Mouse (Mus musculus) liver (tissue): ENCODE measurements around the gene Lrrtm1.

ENCODE experiments used
- DNase-seq: peaks from one replicate; pipeline ENCODE4 v3.0.0-alpha.2; 2020; ENCODE audit warnings: mixed read lengths

The Lrrtm1 gene

DNA sequence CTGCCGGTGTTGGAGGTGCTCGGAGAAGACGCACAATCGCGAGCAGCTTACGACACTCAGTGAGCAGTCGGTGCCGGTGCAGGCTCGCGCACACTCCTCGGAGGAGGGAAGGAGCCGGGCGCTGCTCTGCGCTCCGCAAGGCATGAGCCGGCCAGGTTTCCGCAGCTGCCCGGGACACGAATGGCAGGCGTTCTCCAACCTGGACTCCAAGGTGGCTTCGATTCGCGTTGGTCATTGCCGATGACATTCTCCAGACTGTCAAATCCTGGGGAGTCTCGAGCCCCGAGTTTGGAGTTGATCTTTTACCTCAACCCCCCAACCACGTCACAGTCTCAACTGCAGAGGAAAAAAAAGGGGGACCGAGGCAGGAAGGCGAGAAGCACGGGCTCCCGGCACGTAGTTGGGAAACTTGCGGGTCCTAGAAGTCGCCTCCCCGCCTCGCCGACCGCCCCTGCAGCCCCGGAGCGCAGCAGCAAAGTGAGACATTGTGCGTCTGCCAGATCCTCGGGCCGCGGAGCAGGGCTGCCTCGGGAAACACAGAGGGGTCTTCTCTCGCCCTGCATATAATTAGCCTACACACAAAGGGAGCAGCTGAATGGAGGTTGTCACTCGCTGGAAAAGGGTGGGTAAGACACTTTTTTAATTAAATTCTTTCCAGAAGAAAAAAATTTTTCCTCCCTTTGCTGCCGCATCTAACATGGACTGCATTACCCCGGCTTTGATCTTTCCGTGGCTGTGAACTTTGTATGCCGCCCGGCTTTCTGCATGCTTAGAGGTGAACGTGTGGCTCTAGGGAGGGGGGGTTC lies at the start of gene Lrrtm1:
Gene Lrrtm1 (plus strand): TSS at position 89 of the 806 bp plus-strand sequence.
- DNase-seq, result peak; percentile 31

DNA sequence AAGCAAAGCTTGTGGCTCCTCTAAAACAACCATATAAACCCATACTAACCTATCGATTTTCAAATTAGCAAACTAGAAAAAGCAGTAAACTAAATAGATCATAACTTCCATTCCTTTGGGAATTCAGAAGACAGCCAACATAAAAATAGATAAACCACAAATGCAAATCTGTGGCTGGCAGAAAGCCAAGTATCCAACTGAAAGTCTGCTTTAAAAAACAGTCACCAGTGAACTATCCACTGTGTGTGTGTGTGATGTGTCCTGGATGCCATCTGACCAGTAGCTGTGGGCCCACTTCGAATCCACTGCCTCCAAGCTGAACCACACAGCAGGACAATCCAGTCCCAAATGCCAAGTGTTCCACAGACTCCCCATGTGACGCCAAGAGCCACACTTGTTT lies 45.8 kb upstream of the Lrrtm1 start:
- DNase-seq, result no peak

DNA sequence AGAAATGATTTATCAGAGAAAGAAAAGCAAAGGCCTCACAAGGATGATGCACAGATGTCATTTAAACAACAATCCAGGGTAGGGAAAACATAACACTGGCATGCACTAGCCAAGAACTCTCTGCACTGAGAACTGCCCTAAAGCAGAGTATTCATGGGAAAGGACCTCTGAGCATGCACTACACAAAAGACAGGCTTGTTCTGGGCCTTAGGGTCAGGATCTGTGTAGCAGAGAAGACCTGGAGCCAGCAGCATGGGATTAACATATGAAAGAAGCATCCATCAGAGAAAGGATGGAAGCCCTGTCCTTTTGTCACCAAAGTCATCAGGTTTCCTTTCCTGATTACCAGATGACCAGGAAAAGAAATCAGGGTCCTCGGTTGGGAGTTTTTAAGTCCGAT lies 43.1 kb upstream of the Lrrtm1 start:
- no peak for DNase-seq

DNA sequence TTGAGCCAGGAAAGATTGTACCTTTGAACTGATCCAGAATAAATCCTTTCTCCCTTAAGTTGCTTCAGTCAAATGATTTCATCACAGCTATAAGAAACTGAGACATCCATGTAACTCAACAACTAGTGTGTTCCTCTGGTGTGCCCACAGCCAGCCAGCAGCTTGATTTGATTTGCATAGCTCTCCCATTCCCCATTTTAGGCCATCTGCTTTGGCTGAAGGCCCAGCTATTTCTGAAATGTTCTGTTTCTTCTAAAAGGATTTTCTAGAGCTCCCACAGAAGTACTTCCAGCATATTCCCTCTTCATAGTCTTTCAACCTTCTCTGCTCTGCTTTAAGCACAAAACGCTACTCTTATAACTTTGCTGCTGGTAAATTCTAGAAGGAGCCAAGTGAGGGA lies 33.3 kb upstream of the Lrrtm1 start:
- DNase-seq, result no peak

DNA sequence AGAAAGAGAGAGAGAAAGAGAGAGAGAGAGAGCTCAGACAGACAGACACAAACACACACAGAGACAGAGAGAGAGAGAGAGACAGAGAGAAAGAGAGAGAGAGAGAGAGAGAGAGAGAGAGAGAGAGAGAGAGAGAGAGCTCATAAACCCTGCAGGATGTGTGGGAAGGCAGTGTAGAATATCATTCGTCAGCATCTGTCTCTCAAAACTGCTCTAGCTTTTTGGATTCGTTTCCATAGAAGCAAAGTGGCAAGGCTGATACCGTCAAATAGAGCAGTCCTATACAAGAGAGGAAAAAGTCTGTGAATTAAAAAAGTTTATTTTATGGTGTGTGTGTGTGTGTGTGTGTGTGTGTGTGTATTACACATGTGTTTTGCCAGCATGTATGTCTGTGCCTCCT lies 32.6 kb upstream of the Lrrtm1 start:
- DNase-seq, result no peak

DNA sequence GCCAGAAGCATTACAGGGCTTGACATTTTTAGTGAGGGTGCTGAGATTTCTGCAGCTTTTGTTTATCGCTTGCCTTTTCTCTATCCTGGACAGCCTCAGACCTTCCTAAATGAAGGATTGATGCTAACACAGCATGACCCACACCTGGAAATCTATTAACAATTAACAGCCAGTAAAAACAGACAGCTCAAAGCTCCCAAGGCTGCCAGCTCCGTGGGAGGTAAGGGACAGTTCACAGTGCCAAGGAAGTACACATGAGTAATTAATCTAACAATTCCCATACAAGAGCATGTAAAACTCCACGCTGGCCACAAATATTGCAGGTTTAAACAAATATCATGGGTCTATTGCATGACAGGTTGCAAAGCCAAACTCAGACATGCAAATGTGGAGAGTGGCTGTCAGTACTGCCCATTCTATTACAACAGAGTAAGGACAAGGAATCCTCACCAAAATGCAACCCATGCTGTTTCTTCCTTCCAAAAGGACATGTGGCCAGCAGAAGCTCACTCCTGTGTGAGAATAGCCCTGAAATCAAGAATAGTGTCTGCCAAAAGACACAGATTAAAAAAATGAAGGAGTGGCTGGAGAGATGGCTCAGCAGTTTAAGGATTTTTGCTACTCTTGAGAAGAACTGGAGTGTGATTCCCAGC lies 28.6 kb upstream of the Lrrtm1 start:
- DNase-seq, result no peak

DNA sequence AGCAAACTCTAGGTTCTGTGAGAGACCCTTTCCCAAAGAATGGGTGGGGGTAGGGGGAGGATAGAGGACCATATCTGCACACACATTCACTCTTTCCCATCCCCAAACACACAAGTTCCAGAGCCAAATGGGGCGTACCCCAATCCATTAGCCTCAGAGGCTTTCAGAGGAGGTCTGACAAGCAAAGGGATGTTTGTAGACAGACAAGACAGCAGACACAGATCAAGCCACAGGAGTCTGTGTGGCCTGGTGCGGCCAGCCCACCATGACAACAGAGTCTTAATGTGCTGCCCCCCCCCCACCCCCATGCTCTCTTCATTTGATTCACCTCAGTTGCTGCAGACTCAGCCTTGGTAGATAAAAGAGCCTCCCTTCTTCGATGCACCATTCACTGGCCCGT lies 27.2 kb upstream of the Lrrtm1 start:
- no peak for DNase-seq

DNA sequence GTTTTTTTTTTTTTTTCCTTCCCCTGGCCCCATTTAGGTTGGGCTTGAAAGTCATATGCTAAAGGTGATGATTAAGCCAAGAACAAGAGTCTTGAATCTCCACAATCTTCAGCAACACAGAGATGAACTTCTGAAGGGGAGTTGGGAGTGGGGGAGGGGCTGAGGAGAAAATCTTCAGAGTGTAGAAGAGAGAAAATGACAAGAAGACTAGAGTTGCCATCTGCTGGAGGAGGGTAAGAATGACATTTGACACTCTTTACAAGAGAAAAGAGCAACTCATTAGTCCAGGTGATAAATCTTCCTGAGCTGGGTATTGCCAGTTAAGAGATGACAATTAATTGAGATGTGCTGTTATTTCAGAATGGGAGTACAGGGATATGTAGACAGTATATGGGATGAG lies 23.6 kb upstream of the Lrrtm1 start:
- no peak for DNase-seq

DNA sequence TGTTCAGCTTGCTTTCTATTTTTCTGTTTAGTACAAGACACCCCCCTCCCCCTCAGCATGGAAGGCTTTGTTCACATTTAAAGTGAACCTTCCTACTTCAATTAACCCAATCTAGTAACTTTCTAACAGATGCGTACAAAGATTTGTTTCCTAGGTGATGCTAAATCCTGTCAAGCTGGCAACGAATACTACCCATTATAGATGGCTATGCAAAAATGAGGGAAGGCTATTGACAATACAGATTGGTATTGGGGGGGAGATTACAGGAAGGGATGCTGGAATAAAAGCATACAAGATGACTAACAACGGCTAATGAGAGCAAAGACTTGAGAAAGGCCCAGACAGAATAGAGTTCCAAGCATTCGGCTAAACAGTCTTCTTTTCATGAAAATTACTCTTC lies 21.7 kb upstream of the Lrrtm1 start:
- no peak for DNase-seq

DNA sequence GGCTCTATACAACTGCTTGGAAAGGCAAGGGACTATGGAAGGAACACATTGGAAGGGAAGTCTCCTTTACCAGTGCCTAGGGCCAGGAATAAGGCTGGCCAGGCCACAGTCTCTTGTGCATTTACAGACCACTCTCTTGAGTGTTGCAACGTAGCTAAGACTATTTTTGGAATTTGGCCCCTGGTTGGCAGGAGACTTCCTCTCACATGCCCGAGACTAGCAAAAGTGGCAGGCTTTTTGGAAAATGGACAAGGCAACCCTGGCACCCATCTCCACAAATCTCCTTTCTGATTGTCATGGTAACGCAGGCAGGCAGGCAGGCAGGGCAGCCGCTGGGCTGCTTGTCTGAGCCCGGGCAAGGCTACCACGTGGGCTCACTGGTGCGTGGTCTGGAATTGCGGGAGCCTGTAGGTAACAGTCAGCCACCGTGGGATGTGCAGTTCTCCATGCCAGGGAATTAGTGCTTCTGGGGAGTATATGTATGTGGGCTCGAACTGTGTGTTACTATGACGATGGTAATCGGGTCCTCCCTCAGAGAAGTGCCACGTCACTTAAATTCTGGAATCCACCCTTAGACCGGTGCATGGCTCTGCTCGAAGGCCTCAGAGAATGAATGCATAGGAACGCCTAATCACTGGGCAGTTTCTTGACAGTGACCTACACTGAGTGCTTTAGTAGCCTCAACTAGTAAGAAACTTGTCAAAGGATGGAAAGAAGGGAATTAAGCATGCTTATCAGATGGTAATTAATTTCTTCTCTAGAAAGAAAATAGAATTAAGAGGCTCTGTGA lies 19.4 kb upstream of the Lrrtm1 start:
- no peak for DNase-seq

DNA sequence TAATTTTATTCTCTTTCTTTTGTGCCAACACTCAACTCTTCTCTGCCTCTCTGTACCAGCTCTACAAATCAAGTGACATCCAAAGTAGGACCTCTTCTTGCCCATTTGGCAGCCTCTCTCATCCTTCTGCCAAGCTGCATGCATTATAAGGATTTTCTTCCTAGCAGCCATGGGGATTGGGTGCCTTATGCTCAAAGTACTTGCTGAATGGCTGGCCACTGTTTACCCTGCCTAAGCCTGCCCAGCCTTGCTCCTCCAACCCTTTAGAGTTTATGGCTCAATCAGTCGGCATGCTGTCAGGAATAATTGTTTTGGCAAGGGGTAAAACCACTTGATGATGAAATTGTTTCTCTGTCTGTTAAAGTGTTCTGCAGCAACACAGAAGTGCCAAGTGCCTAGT lies 2.1 kb upstream of the Lrrtm1 start:
- DNase-seq, result no peak

DNA sequence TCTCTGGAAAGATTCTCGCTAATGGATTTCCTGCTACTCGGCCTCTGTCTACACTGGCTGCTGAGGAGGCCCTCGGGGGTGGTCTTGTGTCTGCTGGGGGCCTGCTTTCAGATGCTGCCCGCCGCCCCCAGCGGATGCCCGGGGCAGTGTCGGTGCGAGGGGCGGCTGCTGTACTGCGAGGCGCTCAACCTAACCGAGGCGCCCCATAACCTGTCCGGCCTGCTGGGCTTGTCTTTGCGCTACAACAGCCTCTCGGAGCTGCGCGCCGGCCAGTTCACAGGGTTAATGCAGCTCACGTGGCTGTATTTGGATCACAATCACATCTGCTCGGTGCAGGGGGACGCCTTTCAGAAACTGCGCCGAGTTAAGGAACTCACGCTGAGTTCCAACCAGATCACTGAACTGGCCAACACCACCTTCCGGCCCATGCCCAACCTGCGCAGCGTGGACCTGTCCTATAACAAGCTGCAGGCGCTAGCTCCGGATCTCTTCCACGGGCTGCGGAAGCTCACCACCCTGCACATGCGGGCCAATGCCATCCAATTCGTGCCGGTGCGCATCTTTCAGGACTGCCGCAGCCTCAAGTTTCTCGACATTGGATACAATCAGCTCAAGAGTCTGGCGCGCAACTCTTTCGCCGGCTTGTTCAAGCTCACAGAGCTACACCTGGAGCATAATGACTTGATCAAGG lies 1.2 kb downstream of the Lrrtm1 start:
- DNase-seq, result peak; percentile 4

DNA sequence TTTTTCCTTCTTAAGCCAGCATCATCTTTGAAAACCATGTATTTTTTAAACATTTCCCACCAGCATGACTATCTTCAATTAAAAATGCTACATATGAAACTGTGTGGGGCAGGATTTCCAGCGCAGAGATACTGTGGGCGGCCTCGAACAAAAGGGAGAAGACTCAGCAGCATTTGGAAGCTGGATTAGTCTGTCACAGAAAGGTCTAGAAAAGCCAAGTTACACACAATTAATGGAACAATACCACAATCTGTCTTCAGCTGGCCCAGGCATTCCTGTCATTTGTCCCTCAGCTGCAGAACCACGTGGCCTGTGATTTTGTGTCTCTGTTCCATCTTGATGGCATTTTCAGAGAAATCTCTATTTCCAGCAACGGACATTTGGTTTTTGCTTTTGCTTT lies 11.0 kb downstream of the Lrrtm1 start:
- DNase-seq, result no peak

DNA sequence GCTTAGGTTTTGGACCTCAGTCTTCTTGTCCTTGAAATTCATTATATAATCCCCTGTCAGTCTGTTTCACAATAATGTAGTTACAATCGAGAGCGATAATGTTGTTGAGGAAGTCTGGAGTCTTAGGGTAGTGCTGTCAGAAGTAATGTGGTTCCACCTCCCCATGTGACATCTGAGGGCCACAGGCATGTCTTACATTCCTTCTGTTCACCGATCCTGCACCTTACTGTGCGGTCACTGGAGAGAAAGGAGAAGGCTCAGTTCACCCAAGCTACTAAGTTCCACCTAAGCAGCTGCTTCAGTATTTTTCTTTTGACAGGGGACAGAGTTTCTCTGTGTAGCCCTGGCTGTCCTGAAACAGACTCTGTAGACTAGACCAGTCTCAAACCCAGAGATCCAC lies 13.9 kb downstream of the Lrrtm1 start:
- DNase-seq, result no peak

DNA sequence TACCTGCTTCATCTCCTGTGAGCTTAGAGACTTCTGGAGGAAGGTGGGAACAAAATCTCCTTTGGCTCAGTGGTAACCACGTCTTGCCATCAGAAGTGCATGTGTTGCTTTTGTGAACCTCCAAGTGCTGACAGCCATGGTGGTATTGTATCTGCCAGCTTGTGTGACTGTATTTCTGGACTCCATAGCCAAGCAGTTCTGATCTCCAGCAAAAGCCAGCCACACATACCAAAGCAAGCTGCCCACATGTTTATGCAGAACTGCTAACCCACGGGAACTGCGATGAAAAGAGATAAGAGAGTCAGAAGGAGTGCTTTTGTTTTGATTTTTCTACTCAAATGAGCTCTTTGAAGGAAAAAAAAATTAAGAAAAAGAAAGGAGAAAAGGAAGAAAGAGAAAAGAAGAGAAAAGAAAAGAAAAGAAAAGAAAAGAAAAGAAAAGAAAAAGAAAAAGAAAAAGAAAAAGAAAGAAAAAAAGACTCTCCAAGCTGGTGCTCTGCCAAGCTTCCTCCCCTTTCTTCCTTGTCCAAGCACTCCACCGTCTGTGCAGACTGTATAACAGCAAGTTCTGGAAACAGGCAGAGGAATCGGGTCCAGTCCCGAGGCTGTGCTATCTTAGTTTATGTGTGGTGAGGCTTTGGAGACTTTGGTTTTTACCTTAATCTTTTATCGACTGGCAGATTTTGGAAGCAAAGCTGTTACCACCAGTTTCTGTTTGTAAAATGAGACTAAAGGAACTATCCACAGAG lies 15.0 kb downstream of the Lrrtm1 start:
- DNase-seq, result no peak

DNA sequence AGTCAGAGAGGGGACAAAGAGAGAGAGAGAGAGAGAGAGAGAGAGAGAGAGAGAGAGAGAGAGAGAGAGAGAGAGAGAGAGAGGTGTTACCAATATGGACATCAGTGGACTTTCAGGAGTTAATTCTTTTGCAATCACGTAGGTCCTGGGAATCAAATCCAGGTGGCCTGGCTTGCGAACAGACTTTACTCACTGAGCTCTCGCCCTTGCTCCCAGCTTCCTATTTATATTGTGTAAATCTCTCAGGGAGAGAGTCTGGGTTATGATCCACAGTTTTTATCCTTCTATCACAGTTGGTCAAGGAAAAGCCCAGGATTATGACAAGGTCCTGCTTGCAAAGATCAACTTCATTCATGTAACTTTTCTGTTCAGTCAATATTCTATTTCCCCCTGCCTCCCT lies 22.7 kb downstream of the Lrrtm1 start:
- DNase-seq, result no peak

DNA sequence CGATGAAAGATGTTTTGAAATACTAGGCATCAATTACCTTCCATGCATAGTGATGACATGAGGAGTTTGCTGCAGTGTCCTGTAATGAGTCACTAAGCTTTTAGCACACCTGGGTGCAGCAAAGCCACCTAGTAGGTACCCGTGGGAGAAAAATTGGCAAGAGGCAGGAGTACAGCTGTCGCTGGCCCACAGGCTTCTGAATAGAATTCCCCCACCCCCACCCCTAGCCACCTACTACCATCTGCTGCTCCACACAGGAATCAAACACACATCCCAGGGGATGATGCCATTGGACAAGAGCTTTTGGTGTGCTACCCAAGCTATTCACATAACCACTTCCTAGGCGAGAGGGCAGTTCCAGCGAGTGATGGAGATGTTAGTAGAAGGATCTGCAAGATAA lies 36.3 kb downstream of the Lrrtm1 start:
- DNase-seq, result no peak

DNA sequence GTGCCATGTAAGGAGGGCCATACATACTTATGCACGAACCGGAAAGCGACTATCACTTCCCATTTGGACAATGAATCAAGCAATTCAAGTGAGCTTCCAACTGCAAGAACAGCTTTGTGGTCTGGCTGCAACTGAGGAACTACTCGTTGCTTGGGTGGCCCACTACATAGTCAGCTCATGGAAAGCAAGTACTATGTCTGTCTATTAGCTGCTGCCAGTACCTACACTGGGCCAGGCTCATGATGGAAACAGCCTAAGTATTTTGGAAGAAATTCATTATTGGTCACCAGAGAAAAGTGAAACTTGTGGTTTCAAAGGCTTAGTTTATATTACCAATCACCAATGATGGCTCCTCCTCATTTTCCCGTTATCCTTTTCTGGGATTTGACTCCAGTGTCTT lies 43.8 kb downstream of the Lrrtm1 start:
- no peak for DNase-seq

DNA sequence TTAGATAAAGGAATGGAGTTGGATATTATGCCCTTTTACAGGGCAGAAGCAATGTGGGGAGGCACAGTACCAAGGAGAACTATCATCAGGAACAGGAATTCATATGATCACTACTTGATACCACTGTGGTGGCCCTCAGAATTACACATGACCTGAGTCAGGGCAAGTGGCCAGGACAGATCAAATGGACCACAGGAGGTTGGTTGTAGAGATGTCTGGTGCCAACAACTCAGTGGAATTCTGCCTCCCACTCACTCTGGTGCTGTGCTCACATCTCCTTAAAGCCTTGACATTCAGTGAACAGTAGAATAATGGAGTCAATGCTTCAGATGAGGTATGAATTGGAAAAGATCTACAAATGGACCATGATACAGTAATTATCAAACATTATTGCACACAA lies 45.9 kb downstream of the Lrrtm1 start:
- DNase-seq, result no peak

DNA sequence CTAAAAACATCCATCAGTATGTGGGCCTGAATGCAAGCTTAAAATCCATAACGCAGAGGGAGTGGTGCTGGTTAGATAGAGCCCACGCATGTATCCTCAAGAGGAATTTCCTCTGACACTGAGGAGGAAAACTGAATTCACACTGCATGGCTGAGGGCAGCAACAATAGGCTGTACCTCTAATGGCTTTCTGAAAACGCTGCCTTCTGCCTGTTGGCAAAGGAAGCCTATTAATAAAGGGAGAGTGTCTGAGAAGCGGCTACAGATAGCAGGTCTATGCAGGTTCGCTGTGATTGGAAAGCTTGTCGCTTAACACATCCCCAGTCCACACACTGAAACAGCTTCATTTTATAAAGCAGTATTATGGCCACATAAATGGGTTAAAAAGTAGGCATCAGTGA lies 48.9 kb downstream of the Lrrtm1 start:
- no peak for DNase-seq

DNA sequence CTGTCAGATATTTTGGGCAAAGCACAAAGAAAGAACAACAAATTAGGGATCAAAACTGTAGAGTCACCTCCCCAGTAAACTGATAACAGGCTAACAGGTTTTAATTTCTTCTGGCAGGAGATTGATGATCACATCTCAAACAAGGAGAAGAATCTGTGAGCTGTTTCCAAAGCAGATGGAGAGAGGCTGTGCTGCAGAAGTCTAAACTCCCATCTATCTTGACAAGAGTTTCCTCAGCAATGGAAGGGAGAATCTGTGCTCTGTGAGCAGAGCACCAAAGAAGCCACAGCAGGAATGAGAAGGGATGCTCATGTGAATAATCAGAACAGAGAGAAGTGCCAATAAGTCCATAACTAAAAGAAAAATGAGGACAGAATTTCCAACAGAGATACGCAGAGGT lies 58.8 kb downstream of the Lrrtm1 start:
- DNase-seq, result no peak

DNA sequence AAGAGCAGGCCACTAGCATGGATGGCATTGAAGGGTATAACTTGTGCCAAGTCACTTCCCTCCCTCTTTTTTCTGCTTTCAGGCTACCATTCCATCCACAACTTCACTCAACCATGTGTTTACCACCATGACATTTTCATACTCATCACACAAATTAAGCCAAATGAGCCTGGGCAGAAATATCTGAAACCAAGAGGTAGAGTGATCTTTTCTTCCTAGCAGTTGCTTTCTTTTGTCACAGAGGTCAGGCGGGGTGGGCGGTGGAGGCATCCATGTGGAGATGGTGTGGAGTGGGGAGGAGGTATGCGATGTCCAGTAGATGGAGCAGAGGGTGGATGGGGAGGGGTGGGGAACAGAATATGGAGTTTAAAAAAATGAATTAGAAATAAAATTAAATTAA lies 64.3 kb downstream of the Lrrtm1 start:
- no peak for DNase-seq
